Mouse (Mus musculus) ES-E14 (cell line): ENCODE data around the gene Il12b.

ENCODE experiments used
- MAFK ChIP-seq: IDR thresholded peaks from 2 replicates; pipeline ENCODE4 v1.6.1; 2014; ENCODE audit warnings: mild to moderate bottlenecking, low read depth, low read length, inconsistent platforms; ENCODE audit not compliant: insufficient read depth
- ZNF384 ChIP-seq: IDR thresholded peaks from 2 replicates; pipeline ENCODE4 v1.6.1; 2012; ENCODE audit warnings: low read depth, low read length, inconsistent platforms

- no peak for TF ChIP-seq ZNF384
- no peak for TF ChIP-seq MAFK
These were observed 32.2 kb upstream of the Il12b start for GRCm38 (mm10) chr11:44367711-44368110.
